Mouse (Mus musculus): ENCODE measurements around the gene Zic4.

The Zic4 gene

DNA sequence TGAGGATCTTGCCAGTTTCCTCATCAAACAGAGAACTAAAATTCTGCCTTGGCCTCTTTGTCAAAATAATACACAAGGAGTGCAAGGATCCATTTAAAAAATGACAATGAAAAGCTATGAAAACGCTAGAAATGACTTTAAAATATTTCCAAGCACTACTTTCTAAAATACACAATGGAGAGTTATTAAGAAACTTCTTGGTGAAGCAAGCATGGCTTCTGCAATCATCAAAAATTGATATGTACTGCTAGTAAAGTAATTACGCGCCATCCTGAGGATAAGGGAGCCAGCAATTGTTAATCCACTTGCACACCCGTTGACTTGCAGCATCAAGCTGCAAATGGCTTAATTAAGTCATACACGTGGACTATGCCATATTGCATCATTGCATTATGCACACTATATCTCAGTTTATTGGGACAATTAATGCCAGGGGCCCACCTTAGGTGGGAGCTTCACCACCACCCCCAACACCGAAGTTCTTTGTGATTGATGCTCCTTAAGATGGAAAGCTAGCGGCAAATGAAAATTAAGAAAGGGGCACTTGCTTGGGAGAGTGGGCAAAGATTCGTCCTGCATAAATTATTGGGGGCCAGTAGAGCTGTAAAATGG is 38.4 kb downstream of the Zic4 start:
- no peak for DNase-seq (ENCODE audit: low read depth, low spot score)

GRCm38 (mm10) chr9:91401471-91401870 is 39.3 kb downstream of the Zic4 start:
- no peak for DNase-seq (ENCODE audit: low read depth, low spot score)

- DNase-seq (ENCODE audit: low read depth, low spot score) = no peak
These were observed 42.0 kb downstream of the Zic4 start for GRCm38 (mm10) chr9:91404229-91404628.

GRCm38 (mm10) chr9:91404905-91405752 is 42.9 kb downstream of the Zic4 start:
- DNase-seq (ENCODE audit: low read depth, low spot score) = no peak

DNA sequence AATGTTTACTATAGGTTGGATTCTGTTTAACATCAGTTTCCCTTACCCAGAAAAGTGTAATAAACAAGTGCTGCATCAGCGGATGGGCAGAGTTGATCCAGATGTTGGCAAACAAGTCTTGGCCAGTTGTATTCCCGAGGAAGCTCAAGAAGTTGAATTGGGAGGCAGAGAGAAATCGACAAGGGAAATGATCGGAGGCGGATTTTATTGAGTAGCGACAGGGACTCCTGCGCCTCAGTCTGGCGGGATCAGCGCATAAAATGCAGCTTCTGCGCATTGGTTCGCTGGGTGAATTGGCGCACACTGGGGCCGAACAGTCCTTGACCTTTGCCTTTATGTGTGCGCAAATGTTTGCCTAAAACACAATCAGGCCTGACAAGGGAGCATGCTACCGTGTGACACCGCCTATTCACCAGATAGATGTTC is 43.6 kb downstream of the Zic4 start:
- no peak for DNase-seq (ENCODE audit: low read depth, low spot score)

DNA sequence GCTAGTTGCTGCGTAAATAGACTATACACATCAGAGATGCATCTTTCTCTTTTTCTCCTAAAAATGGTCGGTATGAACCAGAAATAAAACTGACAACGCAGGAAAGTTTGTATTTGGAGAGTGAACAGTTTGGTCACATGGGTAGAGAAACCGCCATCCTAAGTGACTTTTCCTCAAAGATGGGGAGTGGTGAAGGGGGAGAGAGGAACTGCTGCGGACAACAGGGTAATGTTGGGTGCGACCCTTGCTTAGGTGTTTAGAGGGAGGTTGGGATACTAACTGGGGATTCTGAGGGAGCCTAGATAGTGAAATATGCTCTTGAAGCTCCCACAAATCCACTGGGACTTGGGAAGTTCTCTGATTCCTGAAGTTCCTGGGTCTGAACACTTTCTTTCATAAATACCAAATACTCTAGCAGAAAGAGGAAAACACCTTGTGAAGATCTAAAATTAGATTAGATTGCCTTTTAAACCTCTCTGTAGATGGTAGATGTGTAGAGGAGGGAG is 44.1 kb downstream of the Zic4 start:
- DNase-seq (ENCODE audit: low read depth, low spot score) = no peak

- no peak for DNase-seq (ENCODE audit: low read depth, low spot score)
These were observed 47.6 kb downstream of the Zic4 start for GRCm38 (mm10) chr9:91409771-91410170.

- DNase-seq (ENCODE audit: low read depth, low spot score) = no peak
These were observed 51.9 kb downstream of the Zic4 start for GRCm38 (mm10) chr9:91414007-91414661.

DNA sequence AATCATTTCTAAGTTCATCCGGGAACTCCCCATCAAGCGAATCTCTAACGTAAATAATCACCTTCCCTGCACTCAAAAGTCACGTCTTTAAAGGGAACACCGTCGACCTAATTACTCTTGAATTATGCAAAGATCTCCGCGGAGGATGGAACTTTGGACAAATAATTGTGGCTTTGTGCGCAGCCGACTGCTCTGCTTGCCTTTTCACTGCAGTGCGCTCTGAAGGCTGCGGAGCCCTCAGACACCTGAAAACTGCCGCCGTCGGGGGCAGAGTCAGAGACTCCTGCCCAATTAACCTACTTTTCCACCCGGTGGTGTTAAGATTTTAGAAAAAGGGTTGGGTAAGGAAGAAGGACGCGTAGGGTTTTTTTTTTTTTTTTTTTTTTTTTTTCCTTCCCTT is 58.2 kb downstream of the Zic4 start:
- DNase-seq (ENCODE audit: low read depth, low spot score) = no peak
